Mouse (Mus musculus) WW6 (cell line): ENCODE measurements at regions not wholly inside any gene's neighbourhood (a gene's known extent, or its start where the extent isn't known, plus 50 kb on each side); places are given as distances from the start of the nearest gene placed in this dataset.
A peak's percentile ranks its signal among the peaks of the same experiment; 100 is the strongest.

Experiments
- DNase-seq: peaks from one replicate; pipeline ENCODE4 v3.0.0-alpha.2; 2013; ENCODE audit warnings: low read depth, low spot score

DNA sequence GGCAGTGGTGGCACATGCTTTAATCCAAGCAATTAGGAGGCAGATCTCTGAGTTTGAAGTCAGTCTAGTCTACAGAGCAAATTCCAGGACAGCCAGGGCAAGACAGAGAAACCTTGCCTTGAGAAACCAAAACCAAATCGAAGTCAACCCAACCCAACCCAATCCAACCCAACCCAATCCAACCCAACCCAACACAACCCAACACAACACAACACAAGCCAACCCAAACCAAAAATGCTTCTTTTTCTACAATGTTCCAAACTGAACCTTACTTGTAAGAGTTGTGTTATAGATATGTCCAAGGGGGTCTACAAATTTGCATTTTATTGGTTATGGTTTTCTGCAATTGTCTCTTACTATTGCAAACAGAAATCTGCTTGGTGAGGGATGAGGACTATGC is 52.8 kb upstream of the Chodl start:
- DNase-seq, result peak; percentile 82

DNA sequence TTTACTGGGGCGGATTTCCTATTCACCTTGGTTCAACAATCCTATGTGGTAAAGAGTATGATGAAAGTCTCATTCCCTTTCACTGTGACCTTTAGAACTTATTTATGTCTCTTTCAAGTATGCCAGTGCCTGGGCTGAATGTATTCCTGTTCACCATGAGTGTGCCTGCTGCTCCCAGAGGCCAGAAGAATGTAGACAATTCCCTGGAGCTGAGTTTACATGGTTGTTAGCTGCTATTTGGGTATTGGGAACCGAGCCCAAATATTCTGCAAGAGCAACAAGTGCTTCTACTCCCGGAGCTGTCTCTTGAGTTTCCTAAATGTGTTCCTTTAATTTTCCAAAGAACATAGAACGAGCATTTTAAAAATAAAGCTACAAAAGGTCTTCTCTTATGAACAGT is 71.7 kb upstream of the Chodl start:
- no peak for DNase-seq

GRCm38 (mm10) chr16:78830957-78831356 is 99.8 kb upstream of the Chodl start:
- DNase-seq, result no peak

DNA sequence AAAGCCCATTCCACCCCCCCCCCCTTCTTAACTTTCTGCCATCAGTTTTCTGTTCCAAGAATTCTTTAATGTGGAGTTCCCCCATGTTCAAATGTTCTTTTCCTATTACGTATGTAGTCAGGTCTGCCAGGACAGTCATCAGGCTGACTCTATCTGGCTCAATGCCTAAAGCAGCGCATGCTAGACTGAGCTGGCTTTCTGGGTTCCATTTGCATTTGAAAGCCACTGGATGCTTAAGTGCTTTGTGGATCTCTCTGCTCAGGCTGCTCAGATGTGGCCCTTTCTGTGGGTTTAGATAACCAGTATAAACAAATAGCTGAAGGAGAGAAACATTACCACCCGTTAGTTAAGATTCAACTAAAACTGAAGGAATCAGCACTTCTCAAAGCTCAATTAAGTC is 103.0 kb upstream of the Chodl start:
- peak; percentile 33 for DNase-seq

GRCm38 (mm10) chr16:78790064-78790463 is 140.7 kb upstream of the Chodl start:
- no peak for DNase-seq

GRCm38 (mm10) chr16:78759226-78759625 is 171.5 kb upstream of the Chodl start:
- DNase-seq, result no peak

GRCm38 (mm10) chr16:78737902-78738301 is 161.4 kb upstream of the D16Ertd472e start:
- DNase-seq, result no peak

- no peak for DNase-seq
These were observed 154.3 kb upstream of the D16Ertd472e start for GRCm38 (mm10) chr16:78730583-78731501.

DNA sequence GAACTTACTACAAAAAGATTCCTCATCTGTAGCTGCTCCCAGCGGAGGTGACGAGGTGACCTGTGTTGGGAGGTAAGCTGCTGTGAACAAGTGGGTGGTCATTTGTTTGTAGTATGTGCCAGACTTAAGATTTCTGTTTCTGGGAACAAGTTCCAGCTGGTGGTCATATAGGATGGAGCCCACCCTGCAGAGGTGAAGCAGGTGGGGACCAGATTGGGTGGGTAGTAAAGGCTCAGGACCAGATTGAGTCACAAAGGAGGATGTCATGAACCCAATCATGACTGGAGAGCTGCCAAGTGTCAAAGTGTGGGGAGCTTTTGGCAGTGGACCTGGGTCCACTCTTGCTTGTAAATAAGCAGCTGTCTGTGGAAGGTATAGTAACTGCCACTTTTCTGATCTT is 149.0 kb upstream of the D16Ertd472e start:
- no peak for DNase-seq

DNA sequence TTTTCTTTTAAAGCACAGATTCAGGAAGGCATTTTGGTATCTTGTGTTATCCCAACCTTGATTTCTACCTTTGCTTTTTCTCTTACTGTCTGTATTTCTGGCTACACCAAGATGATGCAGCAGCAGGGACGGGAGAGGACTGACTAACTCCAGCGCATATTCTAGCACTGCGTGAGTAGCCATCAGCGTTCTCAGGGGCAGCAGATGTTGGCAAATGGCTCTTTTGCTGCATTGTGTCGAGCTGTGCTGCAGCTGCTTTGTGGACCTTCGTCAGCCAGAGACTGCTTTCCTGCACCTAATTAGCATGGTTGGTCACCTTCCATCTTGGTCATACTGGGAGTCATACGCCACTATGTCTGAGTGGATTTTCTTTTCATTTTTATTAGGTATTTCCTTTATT is 133.4 kb upstream of the D16Ertd472e start:
- no peak for DNase-seq

DNA sequence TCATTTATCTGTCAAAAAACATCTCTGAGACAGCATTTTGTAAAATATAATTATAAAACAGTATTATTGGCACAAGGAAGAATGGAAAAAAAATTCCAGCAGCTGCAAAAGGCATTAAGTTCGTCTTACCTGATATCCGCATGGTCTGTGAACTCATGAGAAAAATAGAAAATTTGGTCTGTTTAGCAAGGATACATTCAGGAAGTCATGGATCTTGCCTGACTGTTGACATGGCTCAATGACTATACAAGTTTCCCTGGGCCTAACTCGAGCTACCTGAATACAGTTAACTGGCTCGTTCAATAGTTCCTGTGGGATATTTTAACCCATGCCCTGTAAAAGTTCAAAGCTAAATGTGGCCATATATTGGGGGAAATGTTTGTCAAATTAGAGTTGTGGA is 131.1 kb upstream of the D16Ertd472e start:
- DNase-seq, result no peak

DNA sequence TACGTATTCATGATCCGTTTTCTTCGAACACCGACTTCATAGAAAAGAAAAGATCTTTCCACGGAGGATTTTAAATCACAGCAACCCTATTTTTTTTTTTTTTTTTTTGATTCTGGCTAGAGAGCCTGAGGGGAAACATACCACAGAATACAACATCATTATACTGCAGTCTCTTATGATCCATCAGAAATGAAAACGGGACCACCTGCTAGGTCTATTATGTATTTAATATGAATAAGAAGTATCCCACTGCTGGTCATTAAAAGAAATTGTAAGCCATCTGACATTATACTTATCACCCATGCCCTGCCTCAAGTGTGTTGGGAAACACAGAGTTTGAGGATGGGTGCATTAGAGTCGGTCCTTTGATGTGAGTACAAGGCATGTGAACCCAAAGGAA is 130.7 kb upstream of the D16Ertd472e start:
- no peak for DNase-seq

GRCm38 (mm10) chr16:78697514-78698209 is 121.2 kb upstream of the D16Ertd472e start:
- no peak for DNase-seq

DNA sequence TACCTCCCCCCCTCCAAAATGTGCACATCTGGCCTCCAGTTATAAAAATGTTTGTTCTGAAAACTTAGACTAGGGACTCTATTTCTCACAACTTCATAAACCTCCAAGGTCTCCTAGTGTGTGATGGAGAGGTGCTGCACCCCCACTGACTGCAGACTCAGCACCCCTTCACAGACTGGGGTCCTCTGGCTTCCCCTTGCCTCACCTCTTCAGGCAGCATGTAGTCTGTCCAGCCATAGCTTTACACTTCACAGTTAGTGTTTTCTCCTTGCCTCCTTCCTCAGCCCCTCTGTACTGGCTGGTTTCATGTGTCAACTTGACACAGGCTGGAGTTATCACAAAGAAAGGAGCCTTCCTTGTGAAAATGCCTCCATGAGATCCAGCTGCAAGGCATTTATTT is 111.7 kb upstream of the D16Ertd472e start:
- DNase-seq, result no peak

DNA sequence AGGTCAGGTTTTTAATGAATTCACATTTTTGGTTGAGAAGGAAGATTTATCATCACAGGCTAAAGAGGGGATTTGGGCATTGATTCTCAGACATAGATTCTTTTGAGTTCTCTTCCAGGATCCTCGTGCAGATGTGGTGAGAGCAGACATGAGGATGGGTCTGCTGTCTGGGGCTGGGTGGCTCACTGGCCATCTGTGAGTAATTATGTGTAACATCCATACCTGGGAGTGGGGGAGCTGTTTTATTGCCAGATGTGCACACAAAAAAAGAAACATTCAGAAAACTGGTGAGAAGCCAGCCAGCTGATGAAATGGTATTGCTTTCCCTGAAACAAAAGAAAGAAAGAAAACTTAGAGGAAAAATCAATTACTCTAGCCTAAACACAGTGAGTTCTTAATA is 108.7 kb upstream of the D16Ertd472e start:
- DNase-seq, result no peak

GRCm38 (mm10) chr16:78684031-78684430 is 107.5 kb upstream of the D16Ertd472e start:
- DNase-seq, result no peak

DNA sequence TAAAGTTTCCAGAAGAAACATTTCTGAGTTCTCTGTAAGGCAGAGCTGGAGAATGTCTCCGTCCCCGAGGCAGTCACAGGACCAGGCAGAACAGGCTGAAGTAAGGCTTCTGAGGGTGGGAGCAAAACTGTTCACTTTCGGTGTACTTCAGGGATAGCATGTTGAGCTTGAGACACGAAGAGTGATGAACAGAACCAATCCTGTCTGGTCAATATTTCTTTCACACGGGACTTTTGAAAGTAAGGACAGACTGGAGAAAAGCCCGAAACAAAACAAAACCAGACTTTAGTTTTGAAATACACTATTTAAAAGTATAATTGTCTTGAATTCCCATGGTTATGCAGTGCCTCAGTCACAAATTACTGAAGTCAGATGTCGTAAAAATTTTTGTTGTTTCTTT is 84.6 kb upstream of the D16Ertd472e start:
- no peak for DNase-seq

DNA sequence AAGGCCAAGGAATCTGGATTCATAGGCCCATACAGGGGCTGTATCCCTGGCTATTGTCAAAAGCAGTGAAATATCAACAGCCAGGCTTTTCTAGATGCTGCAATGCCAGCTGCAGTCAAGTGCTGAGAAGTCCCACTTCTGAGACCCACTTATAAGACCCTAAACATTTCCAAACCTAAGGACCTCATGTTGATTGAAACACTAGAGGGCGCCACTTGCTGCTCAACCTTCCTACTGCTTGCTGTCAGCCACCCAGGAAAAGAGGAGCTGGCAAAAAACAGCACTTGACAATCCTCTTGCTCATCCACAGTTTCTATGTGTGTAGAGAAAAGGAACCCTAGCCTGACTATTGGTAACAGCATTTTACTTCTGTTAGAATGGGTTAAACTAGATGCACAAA is 68.2 kb upstream of the D16Ertd472e start:
- DNase-seq, result peak; percentile 31

DNA sequence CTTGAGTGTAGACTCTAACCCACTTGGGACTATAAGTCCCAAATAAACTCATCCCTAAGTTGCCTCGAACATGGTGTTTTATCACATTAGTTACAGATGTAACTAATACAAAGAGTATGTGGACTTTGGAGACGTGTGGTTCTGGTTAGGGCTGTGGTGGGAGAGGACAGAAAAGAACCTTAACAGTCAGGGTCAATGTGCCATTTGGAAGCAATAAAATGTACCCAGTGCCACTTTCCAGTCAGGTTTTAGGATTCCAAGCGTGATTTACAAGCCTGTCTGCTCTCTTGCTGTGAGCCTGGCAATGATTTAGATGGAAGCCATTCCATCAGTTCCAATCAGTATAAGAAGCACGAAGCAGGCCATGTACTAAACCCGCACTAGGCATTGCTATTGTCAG is 65.2 kb upstream of the D16Ertd472e start:
- no peak for DNase-seq

- no peak for DNase-seq
These were observed 64.7 kb upstream of the D16Ertd472e start for GRCm38 (mm10) chr16:78641205-78641604.

- DNase-seq, result no peak
These were observed 60.9 kb upstream of the D16Ertd472e start for GRCm38 (mm10) chr16:78637452-78637851.

DNA sequence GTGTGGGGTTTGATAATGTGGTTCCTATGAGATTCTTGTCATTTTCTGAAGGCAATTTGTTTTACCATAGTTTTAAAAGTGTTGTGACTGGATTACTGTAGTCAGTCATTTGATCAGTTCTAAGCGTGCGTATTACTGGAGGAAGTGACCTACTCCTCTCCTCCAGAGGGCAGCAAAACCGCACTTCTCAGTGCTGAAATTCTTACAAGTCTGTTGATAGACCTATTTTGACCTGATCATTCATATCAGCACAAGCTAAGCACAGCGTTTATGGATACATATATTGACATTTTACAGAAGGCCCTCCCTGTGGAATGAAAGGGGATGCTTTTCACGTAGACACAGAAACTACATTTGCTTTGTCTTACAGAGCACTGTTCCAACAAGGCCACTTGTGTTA is 60.5 kb upstream of the D16Ertd472e start:
- DNase-seq, result no peak

DNA sequence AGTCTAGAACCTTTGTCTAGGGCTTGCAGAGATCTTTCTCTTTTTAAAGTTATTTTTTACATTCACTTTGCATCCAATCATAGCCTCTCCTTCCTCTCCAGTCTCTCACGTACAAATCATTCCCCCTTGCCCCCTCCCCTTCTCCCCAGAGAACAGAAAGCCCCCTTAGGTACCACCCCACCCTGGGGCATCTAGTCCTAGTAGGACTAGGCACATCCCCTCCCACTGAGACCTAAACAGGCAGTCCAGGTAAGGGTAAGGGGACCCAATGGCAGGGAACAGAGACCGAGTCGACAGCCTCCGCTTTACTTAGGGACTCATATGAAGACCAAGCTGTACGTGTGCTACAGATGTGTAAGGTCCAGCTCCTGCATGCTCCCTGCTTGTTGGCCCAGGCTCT is 59.3 kb upstream of the D16Ertd472e start:
- no peak for DNase-seq
